Mouse (Mus musculus): ENCODE measurements around the gene Ppp1r36.
A peak's percentile ranks its signal among the peaks of the same experiment; 100 is the strongest.

Ppp1r36 gene

DNA sequence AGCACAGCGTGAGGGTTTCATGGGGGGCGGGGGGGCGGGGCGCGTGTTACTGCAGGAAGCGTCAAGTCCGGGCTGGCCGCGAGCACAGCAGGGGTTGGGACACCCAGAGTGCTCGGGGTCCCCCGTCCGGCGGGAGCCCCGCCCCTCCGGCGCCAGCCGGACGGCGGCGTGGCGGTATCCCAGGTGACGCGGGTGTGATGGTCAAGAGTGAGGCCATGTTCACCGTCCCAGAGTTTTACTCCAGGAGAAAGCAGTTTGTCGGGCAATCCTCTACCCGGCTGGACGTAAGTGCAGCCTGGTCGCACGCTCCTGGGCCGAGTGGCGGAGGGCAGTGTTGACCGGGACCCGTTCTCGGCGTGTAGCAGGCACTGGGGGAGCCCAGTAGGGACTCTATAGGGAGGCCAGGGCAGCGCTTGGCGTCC is at the start of gene Ppp1r36:
TSS of gene Ppp1r36 (plus strand) at position 106 of the 422 bp plus-strand sequence.
- no peak for DNase-seq (ENCODE audit: low spot score)

DNA sequence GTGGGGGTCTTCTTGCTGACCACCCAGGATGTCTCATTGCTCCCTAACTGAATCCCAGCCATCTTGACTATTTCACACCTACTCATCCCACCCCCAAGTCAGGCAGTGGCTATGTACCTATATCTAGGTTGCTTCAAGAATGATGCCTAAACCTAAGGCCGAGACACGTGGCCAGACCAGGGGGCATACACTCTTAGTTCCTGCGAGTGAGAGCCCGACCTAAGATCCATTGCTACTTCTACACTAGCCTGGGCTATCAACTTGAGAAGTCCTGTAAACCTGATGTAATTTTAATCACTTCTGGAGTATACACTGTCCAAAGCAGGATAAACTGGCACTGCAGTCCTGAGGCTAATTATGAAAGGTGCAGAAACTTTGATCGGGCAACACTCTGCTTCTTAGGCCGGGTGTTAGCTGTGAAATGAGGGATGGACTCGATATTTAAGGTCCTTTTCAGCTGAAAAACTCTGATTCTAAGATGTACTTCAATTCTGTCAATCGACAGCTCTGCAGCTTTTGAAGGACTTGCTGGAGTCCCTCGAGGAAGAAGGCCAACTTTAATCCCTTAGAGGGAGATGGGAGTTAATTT is 49.0 kb upstream of the Ppp1r36 start:
- DNase-seq (ENCODE audit: low spot score) = no peak

DNA sequence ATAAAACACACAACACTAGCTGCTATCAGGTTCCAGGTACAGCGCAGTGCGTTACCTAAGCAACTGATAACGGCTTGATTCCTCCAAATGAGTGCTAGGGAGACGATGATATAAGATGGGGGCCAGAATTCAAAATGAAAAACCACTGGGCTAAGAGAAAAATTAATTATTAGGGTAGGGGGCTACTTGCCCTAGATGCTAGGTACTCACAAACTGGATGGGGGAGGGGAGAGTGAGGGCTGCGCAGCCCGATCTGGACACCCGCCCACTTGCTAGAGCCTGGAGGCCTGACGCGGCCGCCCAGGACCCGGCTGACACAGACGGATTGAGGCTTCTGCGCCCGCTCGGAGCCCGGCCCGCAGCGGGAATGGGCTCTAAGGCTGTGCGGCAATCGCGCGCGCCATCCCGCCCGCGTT is 48.5 kb upstream of the Ppp1r36 start:
- DNase-seq (ENCODE audit: low spot score) = no peak

DNA sequence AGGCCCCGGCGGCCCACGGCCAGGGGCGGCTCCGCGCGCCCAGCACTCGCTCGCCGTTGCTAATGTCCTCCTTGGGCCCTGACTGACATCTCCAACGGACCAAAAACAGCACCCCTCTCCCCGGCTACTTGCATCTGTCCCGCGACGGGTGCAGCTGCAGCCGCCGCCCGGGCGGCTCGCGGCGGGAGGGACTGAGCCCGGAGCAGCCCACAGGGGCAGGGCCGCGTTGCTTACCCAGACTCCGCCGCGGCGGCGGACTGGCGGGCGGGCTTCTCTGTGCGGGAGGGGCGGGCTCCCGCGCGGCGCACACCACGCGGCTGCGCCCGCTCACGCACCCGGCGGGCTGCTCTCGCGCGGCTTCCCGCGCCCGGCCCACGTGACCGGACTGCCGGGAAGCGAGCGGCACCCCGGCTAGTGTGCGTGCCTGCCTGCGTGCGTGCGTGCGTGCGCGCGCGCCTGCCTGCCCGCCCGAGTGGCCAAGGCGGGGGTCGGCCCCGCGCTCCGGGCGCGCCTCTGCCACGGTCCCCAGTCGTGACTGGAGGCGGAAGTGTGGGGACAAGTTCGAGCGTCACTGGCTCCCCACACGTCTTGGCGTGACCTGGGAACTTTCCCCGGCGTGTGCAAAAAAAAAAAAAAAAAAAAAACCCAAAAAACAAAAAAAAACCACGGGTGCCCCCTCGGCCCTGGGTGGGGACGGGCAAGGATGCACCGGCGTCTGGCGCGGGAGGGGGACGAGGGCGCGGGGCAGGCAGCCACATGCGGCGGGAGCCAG is 47.9 kb upstream of the Ppp1r36 start, which contains the start of gene Zbtb25:
TSS of gene Zbtb25 (minus strand) at position 397 of the 772 bp plus-strand sequence.
- DNase-seq (ENCODE audit: low spot score) = peak; percentile 68

DNA sequence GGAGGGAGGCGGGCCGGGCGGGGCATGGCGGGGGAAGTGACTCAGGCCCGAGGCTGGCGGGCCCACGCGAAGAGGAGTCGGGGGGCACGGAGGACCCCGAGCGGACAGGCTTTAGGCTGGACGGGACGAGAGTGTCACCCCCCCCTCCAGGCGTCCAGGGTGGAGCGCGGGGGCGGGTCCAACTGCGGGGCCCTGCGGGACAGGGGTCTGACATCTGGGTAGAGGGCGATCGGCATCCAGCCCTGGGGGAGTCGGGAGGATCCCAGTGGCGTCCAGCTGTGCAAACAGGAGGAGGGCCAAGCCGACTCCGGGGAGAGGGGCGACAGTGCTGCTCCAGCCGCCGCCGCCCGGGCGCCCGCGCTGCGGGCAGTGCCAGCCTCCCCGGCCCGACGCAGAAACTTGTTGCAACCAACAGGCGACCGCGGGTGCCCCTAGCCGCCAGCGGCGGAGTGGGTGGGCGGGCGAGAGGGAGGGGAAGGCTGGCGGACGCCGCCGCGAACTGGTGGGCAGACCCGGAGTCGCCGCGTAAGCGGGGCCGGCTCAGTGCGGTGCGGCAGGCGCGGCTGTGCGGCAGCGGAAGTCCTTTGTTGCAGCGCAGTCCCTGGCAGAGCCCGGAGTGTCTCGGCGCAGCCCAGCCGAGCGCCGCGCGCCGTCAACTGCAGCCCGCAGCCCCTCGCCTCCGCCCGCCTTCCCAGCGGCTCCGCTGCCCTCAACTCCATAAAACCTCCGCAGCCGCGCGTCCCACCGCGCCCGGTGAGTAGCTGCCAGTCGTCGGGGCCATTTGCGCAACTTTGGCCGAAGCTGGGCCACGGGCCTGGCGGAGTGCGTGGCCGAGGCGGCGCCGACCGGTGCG is 47.1 kb upstream of the Ppp1r36 start, which contains the start of gene Zbtb1:
TSS of gene Zbtb1 (plus strand) at position 289 of the 853 bp plus-strand sequence.
- peak; percentile 71 for DNase-seq (ENCODE audit: low spot score)

DNA sequence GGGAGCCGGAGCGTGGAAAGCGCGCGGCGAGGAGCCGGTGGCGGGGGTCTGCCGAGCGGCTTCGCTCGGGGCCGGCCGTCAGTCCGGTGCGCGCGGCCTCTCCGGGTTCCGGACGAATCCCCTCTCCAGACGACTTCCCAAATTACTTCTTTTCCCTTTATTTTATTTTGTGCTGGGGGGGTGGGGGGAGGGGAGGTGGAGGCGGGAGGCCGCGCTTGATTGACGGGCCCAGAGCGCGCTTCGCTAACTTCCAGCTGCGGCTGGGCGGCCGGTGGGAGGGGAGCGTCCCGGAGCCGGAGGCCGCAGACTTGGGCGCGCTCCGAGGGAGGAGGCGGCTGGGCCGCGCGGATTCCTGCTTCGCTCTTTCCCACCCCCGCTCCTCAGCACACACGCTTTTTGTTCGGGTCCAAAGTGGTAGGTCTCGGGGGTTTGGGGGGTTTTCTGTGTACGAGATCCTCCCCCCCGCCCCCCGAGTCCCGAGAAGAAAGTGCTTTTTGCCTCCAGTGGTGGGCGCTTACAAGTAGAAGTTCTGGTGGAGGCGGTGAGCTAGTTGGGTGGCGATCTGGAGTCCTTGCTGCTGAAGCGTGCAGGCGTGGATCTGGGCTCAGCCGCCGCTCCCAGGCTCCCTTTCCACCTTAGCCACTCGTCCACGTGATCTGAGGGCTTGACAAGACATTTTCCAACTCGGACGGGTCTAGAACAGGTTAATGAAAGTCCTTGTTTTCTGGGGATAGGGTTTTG is 46.3 kb upstream of the Ppp1r36 start:
- peak; percentile 66 for DNase-seq (ENCODE audit: low spot score)

DNA sequence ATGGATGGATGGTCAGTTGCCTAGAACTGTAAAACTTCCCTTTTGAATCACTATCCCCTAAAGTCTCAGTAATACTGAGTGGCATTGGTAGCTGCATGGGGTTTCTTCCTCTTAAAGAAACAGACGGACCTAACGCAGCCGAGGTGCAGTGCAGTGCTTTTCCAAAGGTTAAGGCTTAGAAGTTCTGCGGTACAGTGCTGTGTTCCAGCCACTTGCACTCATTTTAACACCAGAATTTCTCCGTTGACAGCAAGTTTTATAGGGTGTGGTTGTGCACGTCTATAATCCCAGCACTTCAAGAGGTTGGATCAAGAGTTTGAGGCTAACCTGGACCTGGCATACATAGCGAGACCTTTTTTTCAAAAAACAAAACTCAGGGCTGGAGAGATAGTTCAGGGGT is 45.3 kb upstream of the Ppp1r36 start:
- no peak for DNase-seq (ENCODE audit: low spot score)

DNA sequence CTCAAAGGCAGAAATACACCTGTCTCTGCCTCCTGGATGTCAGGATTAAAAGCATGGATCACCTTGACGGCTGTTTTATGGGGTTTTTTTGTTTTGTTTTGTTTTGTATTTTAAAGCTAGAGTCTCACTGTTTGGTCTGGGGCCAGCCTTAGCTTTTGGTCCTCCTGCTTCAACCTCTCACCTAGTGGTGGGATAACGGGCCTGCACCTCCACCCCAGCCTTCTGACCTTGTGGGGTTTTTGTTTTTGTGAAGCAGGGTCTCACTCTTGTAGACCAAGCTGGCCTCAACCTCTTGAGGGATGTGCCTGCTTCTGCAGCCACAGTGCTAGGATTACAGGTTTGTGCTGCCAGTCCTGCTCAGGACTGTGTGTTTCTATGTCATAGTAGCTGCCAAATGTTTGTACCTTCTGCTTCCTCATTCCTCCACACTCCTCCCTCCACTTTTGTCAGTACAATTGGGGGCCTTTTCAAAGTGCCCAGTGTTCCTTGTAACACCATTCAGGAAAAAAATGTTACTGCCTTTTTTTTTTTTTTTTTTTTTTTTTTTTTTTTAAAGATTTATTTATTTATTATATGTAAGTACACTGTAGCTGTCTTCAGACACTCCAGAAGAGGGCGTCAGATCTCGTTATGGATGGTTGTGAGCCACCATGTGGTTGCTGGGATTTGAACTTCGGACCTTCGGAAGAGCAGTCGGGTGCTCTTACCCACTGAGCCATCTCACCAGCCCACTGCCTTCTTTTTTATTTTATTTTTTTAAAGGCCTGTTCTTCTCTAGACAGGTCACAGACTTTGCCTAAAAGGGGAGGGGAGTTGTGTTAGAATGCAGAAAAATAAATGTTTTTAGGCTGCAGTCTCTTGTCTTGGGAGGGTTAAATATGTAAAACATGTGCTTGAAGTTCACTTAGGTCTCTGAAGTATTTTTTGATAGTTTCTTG is 44.2 kb upstream of the Ppp1r36 start:
- no peak for DNase-seq (ENCODE audit: low spot score)

DNA sequence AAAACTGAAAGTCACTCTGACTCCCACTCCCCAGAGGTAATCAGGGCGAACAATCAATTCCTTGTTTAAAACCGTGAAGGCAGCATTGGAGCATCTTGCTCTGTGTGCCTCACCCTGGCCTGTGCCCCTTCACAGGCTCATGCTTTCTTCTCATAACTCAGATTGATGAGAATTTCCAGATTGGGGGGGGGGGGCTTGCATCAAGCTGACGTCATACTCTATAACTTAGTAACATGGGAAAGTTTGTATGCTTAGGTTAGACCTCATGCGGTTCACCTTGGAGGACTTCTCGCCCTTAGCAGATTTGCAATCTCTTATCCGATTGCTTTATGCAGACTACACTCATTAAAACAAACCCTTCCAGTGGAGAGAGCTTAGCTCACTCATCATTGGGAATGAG is 43.3 kb upstream of the Ppp1r36 start:
- DNase-seq (ENCODE audit: low spot score) = no peak

DNA sequence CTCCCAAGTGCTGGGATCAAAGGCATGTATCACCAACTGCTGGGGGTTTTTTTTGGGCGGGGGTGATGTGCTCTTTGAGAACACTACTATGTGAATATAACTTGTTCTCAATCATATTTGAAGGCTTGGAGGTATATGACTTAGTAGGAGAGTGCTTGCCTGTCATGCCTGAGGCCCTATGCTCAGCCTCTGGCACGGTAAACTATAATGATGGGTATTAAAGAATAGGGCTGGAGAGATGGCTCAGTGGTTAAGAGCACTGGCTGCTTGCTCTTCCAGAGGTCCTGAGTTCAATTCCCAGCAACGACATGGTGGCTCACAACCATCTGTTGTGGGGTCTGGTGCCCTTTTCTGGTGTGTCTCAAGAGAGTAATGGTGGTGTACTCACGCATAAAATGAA is 42.4 kb upstream of the Ppp1r36 start:
- DNase-seq (ENCODE audit: low spot score) = no peak

DNA sequence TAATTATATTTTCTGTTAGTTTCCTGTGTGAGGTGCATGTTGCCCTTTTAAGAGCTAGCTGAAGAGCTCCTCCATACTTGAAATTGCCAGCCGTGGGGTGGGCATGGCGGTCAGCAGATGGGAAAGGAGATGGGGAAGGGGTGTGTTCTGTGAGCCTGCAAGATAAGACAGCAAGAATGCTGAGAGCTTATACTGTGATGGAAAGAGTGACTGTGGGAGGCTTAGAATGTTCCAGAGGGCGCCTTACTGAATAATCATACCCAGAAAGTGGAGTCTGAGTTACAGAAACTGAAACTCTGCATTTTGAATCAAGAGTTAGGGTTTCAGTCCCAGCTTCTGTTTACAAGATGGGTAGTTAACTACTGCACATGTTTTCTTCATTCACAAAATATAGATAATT is 41.8 kb upstream of the Ppp1r36 start:
- no peak for DNase-seq (ENCODE audit: low spot score)

DNA sequence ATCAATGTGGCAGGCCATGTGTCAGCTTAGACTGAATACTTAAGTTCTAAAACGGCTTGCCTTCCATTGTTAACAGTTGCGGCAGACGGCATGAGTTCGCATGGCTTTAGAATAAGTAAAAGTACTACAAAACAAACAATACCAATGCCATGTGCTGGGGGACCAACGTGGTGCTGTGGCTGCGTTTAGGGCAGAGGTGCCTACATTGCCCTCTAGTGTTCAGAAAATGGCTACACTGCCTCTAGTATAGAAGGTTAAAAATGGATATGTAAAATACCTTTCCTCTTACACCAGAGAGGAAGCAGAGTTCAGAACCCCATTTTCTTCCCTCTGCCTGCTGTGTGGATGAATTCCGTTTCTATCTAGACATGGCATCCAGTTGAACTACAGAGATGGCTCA is 40.7 kb upstream of the Ppp1r36 start:
- DNase-seq (ENCODE audit: low spot score) = no peak

DNA sequence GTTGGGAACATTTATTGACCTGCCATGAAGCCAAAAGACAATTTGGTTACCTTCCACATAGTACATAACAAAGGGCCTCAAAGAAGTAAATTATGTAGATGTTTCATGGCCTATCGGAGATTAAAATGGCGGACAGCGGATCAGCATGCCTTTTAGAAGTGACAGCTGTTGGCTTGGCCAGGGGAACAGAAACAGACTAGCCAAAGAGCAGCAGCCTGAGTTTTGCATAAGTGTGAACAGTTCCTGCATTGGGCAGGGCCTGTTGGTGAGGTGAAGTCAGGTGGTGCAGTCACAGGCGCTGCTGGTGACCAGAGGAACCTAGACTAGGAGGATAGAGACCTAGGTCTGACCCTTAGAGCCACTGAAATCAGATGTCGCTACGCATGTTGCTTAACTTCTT is 40.3 kb upstream of the Ppp1r36 start:
- no peak for DNase-seq (ENCODE audit: low spot score)

DNA sequence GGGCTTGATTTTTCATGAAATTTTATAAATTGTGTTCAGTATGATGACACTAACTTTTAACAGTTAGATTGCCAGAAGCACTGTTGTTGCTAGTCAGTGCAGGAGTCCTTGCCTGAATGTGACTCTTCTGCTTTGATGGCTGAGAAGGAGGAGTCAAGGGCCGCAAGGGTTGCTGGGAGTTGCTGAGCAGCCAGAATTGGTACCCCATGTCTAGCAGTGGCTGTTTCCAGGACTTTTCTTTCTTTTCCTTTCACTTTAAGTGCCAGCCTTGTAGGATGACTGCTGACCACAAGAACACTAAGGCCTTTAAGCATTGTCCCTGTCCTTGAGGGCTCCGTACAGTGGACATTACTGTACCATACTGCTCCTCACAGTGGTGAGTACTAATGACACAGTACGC is 39.6 kb upstream of the Ppp1r36 start:
- DNase-seq (ENCODE audit: low spot score) = no peak

DNA sequence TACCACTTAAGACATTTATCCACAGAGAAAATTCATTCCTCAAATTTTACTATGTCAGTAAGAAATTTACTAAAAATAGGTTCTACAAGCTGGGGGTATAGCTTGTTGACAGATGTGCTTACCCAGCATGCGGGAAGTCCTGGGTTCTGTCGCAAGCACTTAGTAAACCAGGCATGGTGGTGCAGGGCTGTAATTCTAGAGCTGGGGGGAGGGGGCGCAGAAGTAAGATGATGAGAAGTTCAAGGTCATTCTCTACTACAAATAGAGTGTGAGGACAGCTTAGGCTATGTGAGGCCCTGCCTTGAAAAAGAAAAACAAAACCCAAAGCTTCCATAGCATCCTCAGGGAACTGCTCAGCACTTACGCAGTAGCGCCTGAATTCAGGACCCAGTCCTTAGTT is 38.8 kb upstream of the Ppp1r36 start:
- DNase-seq (ENCODE audit: low spot score) = no peak

DNA sequence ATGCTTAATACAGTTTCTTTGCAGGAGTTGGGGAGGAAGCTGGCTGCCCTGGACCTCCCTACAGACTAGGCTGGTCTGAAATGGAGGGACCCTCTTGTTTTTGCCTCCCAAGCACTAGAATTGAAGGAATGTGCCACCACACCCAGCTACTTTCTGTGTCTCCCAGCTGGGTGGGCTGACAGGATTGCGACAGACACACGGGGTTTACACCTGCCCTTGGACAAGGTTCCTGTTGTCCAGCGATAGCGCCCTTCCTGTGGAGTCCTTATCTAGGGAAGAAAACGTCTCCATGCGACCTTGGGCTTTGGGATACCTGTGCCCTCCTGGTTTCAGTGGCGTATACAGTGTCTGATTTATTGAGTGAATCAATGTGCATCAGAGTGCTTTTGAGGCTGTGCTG is 37.2 kb upstream of the Ppp1r36 start:
- DNase-seq (ENCODE audit: low spot score) = no peak

DNA sequence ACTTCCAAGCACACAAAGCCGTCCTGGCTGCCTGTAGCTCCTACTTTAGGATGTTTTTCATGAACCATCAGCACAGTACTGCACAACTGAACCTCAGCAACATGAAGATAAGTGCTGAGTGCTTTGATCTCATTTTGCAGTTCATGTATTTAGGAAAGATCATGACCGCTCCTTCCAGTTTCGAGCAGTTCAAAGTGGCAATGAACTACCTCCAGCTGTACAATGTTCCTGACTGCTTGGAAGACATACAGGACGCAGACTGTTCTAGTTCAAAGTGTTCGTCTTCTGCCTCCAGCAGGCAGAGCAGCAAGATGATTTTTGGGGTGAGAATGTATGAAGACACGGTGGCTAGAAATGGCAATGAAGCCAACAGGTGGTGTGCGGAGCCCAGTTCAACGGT is 32.0 kb upstream of the Ppp1r36 start:
- no peak for DNase-seq (ENCODE audit: low spot score)

DNA sequence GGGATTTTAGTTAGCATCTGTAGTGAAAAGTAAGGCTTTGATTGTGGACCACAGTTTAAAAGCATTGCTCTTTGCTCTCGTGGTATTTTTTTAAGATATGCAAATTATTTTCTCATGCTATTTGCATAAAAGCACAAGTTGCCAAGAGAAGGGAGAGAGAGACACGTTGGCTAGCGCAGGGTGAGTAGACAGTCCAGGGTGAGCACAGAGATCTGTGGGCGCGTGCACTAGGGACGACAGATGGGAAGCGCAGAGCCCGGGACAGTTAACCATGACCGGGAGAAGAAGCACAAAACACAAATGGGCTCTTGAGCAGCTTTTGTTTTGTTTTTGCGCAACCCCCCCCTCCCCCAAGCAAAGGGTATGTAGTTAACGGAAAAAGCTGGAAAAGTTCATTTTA is 28.5 kb upstream of the Ppp1r36 start:
- DNase-seq (ENCODE audit: low spot score) = no peak

DNA sequence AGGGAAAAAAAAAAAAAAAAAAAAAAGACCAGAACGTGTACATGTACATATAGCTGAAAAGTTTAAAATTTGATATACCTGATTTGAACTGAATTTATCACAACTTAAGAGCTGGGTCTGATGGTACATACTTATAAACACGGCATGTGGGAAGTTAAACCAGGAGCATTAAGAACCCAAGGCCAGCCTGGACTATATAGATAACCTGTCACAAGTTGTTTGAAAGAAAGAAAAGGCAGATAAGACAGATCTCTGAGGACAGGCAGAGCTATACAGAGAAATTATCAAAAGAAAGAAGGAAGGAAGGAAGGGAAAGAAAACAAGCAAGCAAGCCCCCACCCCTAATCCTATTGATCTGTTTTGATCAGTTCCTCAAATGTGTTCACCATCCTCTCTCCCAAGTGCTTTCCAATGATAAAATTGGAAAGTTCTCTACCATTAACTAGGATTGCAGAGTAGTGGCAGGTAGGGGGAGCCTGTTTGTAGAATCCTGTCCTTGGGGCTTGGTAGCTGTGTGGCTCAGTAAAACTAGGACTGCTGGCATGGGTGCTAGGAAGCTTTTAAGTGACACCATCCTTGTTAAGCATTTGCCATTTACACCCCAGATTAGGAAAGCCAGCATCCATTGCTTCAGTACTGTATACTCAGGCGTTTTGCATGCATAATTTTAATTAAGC is 25.6 kb upstream of the Ppp1r36 start:
- DNase-seq (ENCODE audit: low spot score) = no peak

DNA sequence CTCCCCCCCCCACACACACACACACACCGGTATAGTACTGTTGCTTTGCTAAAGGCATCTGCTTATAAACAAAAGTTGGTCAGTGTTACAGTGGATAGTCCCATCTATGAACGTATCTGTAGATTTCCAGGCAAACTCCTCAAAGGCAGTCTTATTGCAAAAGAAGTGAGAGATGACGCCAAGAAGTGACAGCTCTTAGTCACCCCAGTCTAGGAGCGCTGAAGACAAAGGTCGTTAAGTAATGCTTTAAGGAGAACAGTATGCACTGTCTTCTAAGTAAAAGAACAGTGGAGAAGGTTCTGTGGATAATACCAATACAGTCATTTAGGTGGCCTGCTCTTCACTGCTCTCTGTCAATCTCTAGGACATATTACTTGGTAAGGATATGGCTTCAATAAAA is 24.4 kb upstream of the Ppp1r36 start:
- no peak for DNase-seq (ENCODE audit: low spot score)

Data from ovary, postnatal 14 days (tissue).